Mouse (Mus musculus): ENCODE measurements around the gene Gpr87.

DNA sequence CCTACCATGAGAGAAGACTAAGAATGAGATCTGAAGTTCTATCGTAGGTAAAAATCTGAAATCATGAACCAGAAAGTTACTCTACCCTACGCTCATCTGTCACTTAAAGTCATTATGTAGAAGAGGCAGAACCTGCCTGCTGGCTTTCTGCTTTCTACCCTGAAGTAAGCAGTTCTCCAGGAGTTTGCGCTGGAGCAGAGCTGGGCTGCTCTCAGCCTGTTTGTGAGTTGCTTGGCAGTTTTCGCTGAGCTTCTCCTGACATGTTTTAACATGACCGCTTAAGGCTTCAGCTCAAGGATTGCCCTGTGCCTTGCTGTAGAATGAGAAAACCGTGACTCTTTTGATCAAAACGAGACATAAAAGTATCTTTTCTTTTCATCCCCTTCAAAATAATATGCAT is 805 bp downstream of the Gpr87 start:
- TF ChIP-seq CTCF (IDR thresholded peaks at IDR 0.05; ENCODE audit: borderline replicate concordance, insufficient read depth, low read depth, low read length) (no peak), POLR2A (IDR thresholded peaks at IDR 0.05; ENCODE audit: borderline replicate concordance, insufficient read depth, low read length) (no peak)
